Mouse (Mus musculus): ENCODE measurements at regions not wholly inside any gene's neighbourhood (a gene's known extent, or its start where the extent isn't known, plus 50 kb on each side); places are given as distances from the start of the nearest gene placed in this dataset.

- Histone ChIP-seq H3K36me3 (ENCODE audit: insufficient read depth, low read length) (no peaks in the 10 kb centered on the region), H3K9me3 (ENCODE audit: low read length) (no peaks in the 10 kb centered on the region), H3K9ac (replicated peaks; ENCODE audit: low read length) (no peak overlapping the region), H3K27ac (peak overlapping the region; percentile 48; the same call in 1 of the 2 replicates), H3K4me1 (ENCODE audit: insufficient read depth, low read length) (no peaks in the 10 kb centered on the region), H3K27me3 (ENCODE audit: insufficient read depth, low read length) (no peaks in the 10 kb centered on the region), H3K4me3 (ENCODE audit: low read length) (no peak overlapping the region), H3K4me2 (ENCODE audit: low read depth, low read length) (no peak overlapping the region)
- TF ChIP-seq CTCF (IDR thresholded peaks at IDR 0.05; ENCODE audit: low read depth): no peak
- DNase-seq (ENCODE audit: low spot score): peak; percentile 75
- peak; percentile 71 for ATAC-seq
- WGBS: 45% methylated on average over 17 of the region's 17 CpGs
These were observed 383.1 kb upstream of the Kazn start for GRCm38 (mm10) chr4:142622151-142622861.

- no peak for DNase-seq (ENCODE audit: low spot score)
- H3K27ac ChIP-seq: no peak overlapping the region
These were observed 380.2 kb upstream of the Kazn start for GRCm38 (mm10) chr4:142619396-142619795.

GRCm38 (mm10) chr4:142618770-142619169 is 379.6 kb upstream of the Kazn start:
- WGBS: 13% methylated on average over 4 of the region's 4 CpGs
- TF ChIP-seq CTCF (IDR thresholded peaks at IDR 0.05; ENCODE audit: low read depth): no peak
- H3K36me3 ChIP-seq (ENCODE audit: insufficient read depth, low read length): no peaks in the 10 kb centered on the region
- no peak overlapping the region for H3K27ac ChIP-seq
- DNase-seq (ENCODE audit: low spot score) (no peak), ATAC-seq (no peak)
- H3K4me3 ChIP-seq (ENCODE audit: low read length): no peak overlapping the region
- no peaks in the 10 kb centered on the region for H3K27me3 ChIP-seq (ENCODE audit: insufficient read depth, low read length)
- H3K4me1 ChIP-seq (ENCODE audit: insufficient read depth, low read length): no peaks in the 10 kb centered on the region
- H3K9ac ChIP-seq (replicated peaks; ENCODE audit: low read length): no peak overlapping the region
- H3K4me2 ChIP-seq (ENCODE audit: low read depth, low read length): no peak overlapping the region
- H3K9me3 ChIP-seq (ENCODE audit: low read length): no peaks in the 10 kb centered on the region

More at GRCm38 (mm10) chr4:142619396-142619795, 380.2 kb upstream of the Kazn start:
- no peaks in the 10 kb centered on the region for H3K4me1 ChIP-seq (ENCODE audit: insufficient read depth, low read length)
- H3K9ac ChIP-seq (replicated peaks; ENCODE audit: low read length): no peak overlapping the region
- no peak for TF ChIP-seq CTCF (IDR thresholded peaks at IDR 0.05; ENCODE audit: low read depth)
- WGBS: 59% methylated on average over 8 of the region's 8 CpGs
- no peaks in the 10 kb centered on the region for H3K36me3 ChIP-seq (ENCODE audit: insufficient read depth, low read length)
- no peaks in the 10 kb centered on the region for H3K27me3 ChIP-seq (ENCODE audit: insufficient read depth, low read length)
- H3K9me3 ChIP-seq (ENCODE audit: low read length): no peaks in the 10 kb centered on the region
- no peak for ATAC-seq
- H3K4me2 ChIP-seq (ENCODE audit: low read depth, low read length): no peak overlapping the region
- no peak overlapping the region for H3K4me3 ChIP-seq (ENCODE audit: low read length)

GRCm38 (mm10) chr4:142617676-142618075 is 378.5 kb upstream of the Kazn start:
- peak; percentile 70 for TF ChIP-seq CTCF (IDR thresholded peaks at IDR 0.05; ENCODE audit: low read depth)
- Histone ChIP-seq H3K9me3 (ENCODE audit: low read length) (no peaks in the 10 kb centered on the region), H3K4me1 (ENCODE audit: insufficient read depth, low read length) (no peaks in the 10 kb centered on the region), H3K27me3 (ENCODE audit: insufficient read depth, low read length) (no peaks in the 10 kb centered on the region), H3K36me3 (ENCODE audit: insufficient read depth, low read length) (no peaks in the 10 kb centered on the region), H3K4me2 (ENCODE audit: low read depth, low read length) (no peak overlapping the region), H3K9ac (replicated peaks; ENCODE audit: low read length) (no peak overlapping the region), H3K27ac (no peak overlapping the region), H3K4me3 (ENCODE audit: low read length) (no peak overlapping the region)
- ATAC-seq (no peak), DNase-seq (ENCODE audit: low spot score) (peak; percentile 70)
- WGBS: 67% methylated on average over 5 of the region's 5 CpGs

- H3K4me3 ChIP-seq (ENCODE audit: low read length): no peak overlapping the region
- no peak for TF ChIP-seq CTCF (IDR thresholded peaks at IDR 0.05; ENCODE audit: low read depth)
These were observed 377.7 kb upstream of the Kazn start for GRCm38 (mm10) chr4:142616901-142617300.

GRCm38 (mm10) chr4:142605098-142605497 is 365.9 kb upstream of the Kazn start:
- Histone ChIP-seq H3K9ac (replicated peaks; ENCODE audit: low read length) (no peak overlapping the region), H3K4me3 (ENCODE audit: low read length) (no peak overlapping the region), H3K4me2 (ENCODE audit: low read depth, low read length) (no peak overlapping the region), H3K27me3 (ENCODE audit: insufficient read depth, low read length) (no peaks in the 10 kb centered on the region), H3K36me3 (ENCODE audit: insufficient read depth, low read length) (no peaks in the 10 kb centered on the region), H3K9me3 (ENCODE audit: low read length) (0 out of 2 replicates have a peak, but pooled peaks cover 4% of the 10 kb centered on the region), H3K27ac (no peak overlapping the region), H3K4me1 (ENCODE audit: insufficient read depth, low read length) (no peaks in the 10 kb centered on the region)
- DNase-seq (ENCODE audit: low spot score): no peak
- WGBS: 78% methylated on average over 3 of the region's 3 CpGs
- ATAC-seq: no peak
- TF ChIP-seq CTCF (IDR thresholded peaks at IDR 0.05; ENCODE audit: low read depth): no peak

More at GRCm38 (mm10) chr4:142616901-142617300, 377.7 kb upstream of the Kazn start:
- no peak for ATAC-seq
- Histone ChIP-seq H3K36me3 (ENCODE audit: insufficient read depth, low read length) (no peaks in the 10 kb centered on the region), H3K27me3 (ENCODE audit: insufficient read depth, low read length) (no peaks in the 10 kb centered on the region), H3K4me2 (ENCODE audit: low read depth, low read length) (no peak overlapping the region), H3K4me1 (ENCODE audit: insufficient read depth, low read length) (no peaks in the 10 kb centered on the region), H3K27ac (no peak overlapping the region), H3K9ac (replicated peaks; ENCODE audit: low read length) (no peak overlapping the region), H3K9me3 (ENCODE audit: low read length) (no peaks in the 10 kb centered on the region)
- peak; percentile 26 for DNase-seq (ENCODE audit: low spot score)
- WGBS: 55% methylated on average over 7 of the region's 7 CpGs

- ATAC-seq: no peak
- Histone ChIP-seq H3K9me3 (ENCODE audit: low read length) (0 out of 2 replicates have a peak, but pooled peaks cover 4% of the 10 kb centered on the region), H3K4me3 (ENCODE audit: low read length) (no peak overlapping the region), H3K36me3 (ENCODE audit: insufficient read depth, low read length) (no peaks in the 10 kb centered on the region), H3K4me1 (ENCODE audit: insufficient read depth, low read length) (no peaks in the 10 kb centered on the region), H3K27ac (no peak overlapping the region), H3K27me3 (ENCODE audit: insufficient read depth, low read length) (no peaks in the 10 kb centered on the region), H3K4me2 (ENCODE audit: low read depth, low read length) (no peak overlapping the region), H3K9ac (replicated peaks; ENCODE audit: low read length) (no peak overlapping the region)
- no peak for TF ChIP-seq CTCF (IDR thresholded peaks at IDR 0.05; ENCODE audit: low read depth)
- no peak for DNase-seq (ENCODE audit: low spot score)
- 66% methylated on average over 4 of the region's 4 CpGs for WGBS
These were observed 358.0 kb upstream of the Kazn start for GRCm38 (mm10) chr4:142597214-142597613.

All from hindbrain, postnatal 0 days (tissue).